Mouse (Mus musculus) cortical plate, adult 2 months (tissue): Measurements from ENCODE around the gene Inip.

Experiments
- CTCF ChIP-seq: fragments of 200-500 bp; IDR thresholded peaks from 2 replicates; pipeline ENCODE4 v1.5.1; 2011; ENCODE audit warnings: mild to moderate bottlenecking, control low read depth, low read length; ENCODE audit not compliant: insufficient read depth; ENCODE audit errors: extremely low read depth
- POLR2A ChIP-seq: fragments of 200-500 bp; IDR thresholded peaks from 2 replicates; pipeline ENCODE4 v1.6.1; 2011; ENCODE audit warnings: mild to moderate bottlenecking, low read length, control low read depth; ENCODE audit not compliant: insufficient read depth; ENCODE audit errors: extremely low read depth

- TF ChIP-seq CTCF (no peak), POLR2A (no peak)
Measured at GRCm38 (mm10) chr4:59725579-59725978, 75.8 kb downstream of the Inip start.
